Mouse (Mus musculus) fibroblast of lung, adult 2 months (primary cell): ENCODE data around the gene Ceacam16.

ENCODE experiments used
- DNase-seq: peaks from one replicate; pipeline ENCODE4 v3.0.0-alpha.2; 2011; ENCODE audit warnings: low read depth

Ceacam16 gene

DNA sequence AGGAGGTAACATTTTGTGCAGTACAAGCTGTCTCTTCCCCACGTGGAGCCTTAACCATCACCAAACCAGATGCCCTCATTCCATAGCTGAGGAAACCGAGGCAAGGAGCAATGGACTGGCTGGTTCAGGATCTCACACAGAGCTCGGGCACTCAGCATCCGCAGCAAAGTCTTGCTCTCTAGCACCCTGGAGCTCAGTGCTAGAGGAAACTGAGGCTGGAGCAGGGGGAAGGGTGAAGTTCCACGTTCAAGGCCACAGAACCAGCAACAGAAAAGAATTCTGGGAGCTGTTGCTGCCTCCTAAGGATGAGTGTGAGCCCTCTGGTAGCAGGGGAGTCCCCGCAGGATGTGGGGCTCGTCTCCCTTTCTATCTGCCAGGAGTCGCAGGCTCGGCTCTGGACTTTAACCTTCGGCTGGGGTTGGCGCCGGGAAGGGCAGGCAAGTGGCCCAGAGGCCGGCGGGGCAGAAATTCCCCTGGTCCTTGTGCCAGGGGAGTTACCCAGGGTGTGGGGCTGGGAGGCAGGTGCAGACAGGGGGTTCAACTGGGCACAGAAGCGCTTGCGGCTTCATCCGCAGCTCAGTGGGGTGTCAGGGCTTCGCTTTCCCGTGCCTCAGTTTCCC, 18.1 kb downstream of the Ceacam16 start:
- DNase-seq = no peak

DNA sequence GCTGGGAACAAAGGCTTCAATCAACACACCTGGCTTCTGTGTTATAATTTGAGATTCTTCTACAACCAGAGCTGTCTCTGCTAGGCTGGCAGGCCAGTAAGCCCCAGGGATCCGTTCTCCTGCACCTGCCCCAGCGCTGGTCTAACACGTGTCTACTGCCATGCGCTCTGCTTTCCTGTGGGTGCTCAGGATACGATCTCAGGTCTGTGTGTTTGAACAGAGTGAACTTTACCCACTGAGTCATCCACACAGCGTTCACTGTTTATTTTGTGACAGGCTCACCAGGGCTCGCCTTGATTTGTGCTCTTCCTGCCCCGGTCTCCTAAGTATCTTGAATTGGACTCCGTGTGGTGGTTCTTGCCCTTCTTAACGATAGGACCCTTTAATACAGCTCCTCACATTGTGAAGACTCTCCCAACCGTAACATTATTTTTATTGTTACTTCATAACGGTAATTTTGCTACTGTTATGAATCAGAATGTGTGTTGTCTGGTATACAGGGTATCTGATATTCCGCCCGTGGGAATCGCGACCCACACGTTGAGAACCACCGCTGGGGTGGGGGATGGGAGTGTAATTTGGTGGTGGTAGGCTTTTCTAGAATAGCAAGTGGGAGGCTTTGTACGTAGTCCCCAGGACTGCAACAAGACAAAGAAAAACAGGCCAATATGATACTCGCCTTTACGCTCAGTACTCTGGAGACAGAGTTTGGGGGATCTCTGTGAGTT, 19.2 kb downstream of the Ceacam16 start:
- no peak for DNase-seq

DNA sequence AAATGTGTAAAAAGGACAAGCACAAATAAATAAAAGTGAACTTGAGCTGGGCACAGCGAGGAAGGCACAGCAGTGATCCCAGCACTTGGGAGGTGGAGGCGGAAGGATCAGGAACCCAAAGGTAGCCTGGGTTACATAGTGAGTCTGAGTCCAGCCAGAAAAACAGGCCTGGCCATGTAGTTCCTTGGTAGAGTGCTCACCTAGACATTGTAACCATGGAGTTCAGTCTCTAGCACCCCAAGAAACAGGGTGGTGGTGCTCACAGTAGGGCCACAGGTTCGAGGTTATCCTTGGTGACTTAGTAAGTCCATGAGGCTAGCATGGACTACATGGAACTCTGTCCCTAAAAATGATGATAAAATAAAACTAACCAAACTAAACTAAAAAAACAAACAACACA, 20.2 kb downstream of the Ceacam16 start:
- no peak for DNase-seq

DNA sequence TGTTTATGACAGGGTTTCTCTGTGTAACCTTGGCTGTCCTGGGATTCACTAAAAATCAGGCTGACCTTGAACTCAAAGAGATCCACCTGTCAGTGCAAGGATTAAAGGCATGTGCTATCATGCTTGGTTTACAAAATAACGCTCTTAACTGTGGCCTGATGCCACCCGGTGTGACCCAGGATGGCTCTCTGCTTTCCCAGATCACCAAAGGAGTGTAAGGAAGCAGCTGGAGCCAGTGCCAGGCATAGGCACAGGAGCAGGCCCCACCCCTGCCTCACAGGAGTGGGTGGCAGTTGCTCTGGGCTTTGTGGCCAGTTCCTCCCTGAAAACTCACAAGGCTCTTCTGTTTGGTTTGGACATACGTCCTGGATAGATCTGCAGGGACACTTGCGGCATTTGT, 20.7 kb downstream of the Ceacam16 start:
- DNase-seq = no peak

DNA sequence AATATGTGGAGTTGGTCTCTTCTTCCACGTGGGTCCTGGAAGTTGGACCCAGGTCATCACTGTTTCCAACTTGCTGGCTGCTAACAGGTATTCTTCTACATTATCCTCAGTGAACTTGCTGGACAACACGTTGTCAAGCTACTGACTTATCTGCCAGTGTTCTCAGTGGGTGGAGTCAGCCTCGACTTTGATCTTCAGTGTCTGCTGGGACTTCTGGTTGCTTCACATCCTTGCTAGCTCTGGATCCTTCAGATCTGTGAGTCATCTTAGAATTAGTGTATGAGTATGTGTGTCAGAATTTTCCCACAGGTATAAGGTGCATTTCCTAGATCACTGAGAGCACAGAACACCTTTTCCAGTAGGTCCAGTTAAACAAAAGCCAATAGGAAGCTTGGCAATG, 24.3 kb downstream of the Ceacam16 start:
- no peak for DNase-seq

DNA sequence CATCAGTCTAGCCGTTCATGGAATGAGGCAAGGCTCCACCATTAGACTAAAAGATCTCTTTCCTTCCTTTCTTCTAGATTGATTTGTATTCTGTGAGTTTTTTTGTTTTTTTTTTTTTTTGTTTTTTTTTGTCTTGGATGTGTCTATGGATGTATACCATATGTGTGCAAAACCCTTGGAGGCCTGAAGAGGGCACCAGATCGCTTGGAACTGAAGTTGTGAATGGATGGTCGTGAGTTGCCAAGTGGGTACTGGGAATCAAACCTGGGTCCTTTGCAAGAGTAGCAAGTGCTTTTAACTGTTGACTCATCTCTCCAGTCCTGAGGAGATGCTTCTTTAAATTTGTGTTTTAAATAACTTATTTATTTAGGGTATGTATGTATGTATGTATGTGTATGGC, 27.0 kb downstream of the Ceacam16 start:
- no peak for DNase-seq

DNA sequence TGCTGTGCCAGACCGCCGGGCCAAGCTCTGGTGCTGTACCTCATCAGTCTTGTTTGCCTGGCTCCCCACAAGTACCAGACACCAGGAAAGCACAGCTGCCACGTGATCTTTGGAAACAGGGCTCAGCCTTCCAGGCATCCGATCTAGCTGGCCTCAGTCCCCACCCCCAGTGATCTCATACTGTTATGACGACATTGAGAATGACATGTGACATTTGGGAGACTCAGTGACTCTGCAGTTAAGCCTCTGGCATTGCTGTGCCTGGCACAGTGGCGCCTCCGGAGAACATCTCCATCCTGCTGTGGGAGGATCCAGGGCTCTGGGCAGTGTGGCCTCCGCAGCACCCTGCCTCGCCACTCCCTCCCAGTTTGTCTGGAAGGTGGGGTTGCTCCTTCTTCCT, 29.3 kb downstream of the Ceacam16 start:
- DNase-seq = peak; percentile 74

DNA sequence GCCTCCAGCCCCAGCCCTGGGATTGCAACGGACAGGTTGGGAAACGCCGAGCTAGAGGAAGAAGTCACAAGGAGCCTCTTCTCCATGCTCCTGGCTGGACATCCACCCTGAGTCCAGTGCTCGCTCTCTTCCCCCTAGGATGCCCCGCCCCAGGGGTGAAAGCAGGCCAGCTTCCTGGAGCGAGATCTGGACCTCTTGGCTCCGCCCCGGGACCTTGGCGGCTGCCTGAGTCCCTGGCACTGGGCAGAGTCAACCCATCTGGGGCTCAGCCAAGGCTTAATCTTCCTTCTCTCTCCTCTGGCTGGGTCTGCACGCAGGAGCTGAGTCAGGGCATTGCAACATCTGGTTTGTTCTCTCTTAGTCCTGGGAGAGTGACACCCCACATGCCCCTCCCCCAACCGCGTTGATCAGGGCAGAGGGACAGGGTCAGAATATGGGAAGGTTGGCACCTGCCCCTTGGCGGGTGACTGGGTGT, 30.4 kb downstream of the Ceacam16 start:
- peak; percentile 96 for DNase-seq

DNA sequence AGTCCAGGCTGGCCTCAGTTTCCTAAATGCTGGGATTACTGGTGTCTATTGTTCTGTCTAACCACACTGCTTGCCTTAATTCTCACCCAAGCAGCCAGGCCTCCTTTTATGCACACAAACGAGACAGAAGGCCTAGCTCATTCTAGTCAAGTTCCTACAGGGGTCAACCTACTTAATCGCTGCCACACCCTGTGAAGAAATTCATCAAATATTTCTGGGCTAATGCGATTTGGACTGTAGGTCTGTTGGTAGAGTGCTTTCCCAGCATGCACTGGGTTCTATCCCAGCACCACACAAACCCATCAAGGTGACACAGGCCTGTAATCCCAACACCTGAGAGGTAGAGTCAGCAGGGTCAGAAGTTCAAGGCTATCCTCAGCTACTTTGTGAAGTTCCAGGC, 31.4 kb downstream of the Ceacam16 start:
- DNase-seq = no peak

DNA sequence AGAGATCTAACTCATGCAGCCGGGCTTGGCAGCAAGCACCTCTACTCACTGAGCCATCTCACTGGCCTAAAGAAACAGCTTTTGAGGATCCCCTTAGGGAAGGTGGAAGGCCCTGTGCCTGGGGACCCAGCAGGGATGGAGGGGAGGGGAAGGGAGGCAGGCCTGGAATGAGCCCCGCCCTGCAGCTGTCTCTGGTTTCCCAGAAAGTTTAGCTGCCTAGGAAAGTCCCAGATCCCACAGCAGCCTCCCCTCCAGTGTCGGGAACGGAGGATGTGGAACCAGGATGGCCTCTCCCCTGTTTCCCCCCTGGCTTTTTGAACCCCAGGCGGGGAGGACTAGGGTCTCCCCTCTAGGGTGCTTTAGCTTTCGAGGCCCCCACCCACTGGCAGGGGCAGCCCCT, 34.3 kb downstream of the Ceacam16 start:
- no peak for DNase-seq

DNA sequence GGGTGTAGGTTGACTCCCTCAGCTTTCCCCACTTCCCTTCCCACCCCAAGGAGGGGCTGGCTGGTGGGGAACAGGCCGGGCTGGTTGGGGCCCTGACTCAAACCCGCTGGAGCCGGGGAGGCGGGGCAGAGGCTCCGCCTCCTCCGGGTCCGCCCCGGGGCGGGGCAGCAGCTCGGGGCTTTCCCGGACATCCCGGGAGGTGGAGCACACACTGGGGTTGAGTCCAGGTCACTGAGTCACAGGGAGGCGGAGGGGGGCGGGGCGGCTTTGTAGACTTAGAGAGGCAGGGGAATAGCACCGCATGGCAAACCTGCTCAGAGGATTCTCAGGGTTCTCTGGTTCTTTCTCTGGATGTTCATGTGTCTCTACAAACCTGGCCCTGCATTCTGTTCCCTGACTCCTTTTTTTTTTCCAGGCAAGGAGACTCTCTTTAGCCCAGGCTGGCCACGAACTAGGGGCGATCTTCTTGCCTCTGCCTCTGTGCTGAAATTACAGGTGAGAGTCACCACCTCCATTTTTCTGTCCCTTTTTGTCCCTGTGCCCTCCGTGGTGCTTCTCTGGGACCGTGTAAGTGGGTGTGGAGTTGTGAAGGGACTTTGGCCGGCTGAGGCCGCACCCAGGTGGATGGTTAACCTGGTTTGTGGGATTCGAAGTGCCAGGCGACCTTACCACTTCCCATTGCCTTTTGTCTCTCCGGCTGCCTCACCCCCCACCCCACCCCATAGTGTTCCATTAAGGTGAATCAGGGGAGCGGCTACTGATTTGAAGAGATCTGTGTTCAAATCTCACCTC, 36.7 kb downstream of the Ceacam16 start:
- peak; percentile 86 for DNase-seq

DNA sequence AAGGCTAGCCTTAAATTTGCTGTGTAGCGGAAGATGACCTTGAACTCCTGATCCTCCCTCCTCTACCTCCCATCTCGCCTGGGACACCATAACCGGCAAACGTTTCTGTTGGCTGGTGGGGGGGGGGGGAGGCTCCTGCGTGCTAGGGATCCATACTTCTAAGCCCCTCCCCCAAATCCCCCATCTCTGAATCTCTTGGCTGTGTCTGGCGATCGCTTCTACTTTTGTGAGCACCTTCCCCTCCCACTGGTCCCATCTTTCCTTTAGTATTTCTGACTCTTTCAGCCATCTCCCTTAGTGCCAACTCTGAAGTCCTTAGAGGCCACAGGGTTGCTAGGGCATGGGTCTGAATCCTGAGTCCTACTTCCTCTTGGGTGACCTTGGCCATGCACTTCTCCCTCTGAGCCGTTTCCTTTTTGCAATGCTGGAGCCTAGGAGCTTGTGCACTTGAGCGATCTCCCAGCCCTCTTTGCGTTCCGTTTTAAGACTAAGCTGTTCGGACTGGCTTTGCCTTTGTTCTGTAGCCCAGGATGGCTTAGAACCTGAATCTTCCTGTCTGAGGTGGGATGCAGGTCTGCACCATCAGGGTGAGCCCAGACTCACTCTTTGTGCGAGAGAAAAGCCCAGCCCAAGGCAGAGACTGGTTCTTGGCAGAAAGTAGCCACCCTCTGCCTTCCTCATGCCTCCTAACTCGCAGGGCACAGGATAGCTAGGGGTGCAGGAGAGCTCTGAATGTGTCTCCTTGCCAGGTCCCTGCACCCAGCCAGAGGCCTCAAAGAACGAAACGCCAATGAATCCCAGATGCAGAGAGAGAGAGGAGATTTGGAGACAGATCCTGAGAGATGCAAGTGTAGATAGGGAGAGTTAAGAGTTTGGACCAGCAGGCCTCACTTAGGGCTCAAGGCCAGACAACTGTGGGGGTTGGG, 37.6 kb downstream of the Ceacam16 start:
- DNase-seq = no peak

DNA sequence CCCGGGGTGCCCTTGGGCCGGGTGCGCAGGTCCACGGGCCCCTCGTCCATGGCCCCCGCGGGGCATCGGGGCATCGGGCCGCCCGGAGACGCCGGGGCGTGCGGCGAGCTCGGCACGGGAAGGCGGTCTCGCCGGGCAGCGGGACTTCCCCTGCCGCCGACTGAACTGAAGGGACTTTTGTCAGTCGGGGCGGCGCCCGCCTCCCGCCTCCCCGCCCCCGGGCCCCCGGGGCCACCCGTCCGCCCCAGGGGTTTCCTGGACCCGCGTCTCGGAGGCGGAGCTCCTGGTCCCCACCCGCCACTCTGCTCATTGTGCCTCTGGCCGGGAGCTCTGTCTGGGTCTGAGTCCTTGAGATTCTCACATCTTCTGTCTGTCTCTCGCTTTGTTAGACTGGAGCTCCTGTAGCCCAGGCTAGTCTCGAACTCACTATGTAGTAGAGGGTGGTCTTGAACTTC, 38.5 kb downstream of the Ceacam16 start, which contains the start of gene Bcl3:
Gene Bcl3 (minus strand): TSS at position 167 of the 455 bp plus-strand sequence.
- DNase-seq = no peak

DNA sequence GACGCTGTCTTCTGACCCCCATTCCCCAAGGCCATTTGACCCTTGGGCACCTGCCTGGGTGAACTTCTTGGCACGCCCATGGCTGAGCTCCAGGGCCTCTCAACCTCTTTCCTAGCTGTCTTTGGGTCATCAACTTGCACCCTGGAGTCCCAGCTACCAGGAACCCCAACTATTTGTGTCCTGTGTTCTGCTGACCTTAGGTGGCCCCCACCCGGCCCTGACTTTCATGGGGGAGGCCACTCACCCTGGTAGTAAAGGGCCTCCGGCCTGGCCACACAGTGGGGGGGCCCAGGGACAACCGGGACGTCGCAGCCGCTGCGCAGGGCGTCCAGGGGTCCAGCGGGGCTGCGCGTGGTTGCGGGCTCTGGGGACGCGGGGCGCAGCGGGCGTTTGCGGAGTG, 38.9 kb downstream of the Ceacam16 start:
- no peak for DNase-seq

DNA sequence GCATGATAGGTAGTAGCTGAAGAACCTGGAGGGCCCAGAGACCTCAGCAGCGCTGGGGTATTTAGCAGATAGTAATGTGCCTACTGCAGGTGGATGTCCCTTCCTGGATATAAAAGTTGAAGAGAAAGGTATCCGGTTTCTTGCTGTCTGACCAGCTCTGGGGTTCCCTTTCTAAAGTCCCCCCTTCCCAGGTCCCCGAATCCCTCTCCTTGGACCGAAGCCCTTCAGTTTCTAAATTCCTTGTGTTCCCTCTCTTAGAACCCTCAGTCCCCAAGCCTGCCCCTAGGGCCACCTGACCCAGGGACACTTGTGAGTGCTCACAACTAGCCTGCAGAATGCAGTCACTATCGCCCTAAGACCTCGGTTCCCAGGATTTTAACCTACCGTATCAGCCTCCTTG, 39.5 kb downstream of the Ceacam16 start:
- no peak for DNase-seq

DNA sequence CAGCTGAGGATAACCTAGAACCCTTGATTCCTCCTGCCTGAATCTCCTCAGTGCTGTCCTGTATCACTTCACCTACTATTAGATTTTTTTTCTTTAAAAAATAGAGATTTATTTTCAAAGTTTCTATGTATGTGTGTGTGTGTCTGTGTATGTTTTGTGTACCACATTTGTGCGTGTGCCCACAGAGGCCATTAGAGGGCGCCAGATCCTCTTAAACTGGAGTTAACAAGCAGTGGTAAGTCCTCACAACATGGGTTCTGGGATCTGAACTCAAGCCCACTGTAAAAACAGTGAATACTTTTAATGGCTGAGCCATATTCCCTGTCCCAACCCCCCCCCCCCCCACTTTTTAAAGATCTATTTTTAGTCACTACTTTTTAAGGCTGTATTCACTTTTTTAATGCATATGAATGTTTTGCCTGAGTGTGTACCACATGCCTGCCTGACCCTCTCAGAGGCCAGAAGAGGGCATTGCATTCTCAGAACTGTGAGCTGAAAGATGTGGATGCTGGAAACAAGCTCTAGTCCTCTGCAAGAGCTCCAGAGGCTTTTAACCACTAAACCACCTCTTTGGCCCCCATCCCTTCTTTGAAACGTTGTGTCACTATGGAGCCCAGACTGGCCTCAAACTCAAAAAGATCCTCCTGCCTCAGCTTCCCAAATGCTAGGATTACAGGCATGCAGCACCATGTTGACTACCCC, 40.6 kb downstream of the Ceacam16 start:
- no peak for DNase-seq

DNA sequence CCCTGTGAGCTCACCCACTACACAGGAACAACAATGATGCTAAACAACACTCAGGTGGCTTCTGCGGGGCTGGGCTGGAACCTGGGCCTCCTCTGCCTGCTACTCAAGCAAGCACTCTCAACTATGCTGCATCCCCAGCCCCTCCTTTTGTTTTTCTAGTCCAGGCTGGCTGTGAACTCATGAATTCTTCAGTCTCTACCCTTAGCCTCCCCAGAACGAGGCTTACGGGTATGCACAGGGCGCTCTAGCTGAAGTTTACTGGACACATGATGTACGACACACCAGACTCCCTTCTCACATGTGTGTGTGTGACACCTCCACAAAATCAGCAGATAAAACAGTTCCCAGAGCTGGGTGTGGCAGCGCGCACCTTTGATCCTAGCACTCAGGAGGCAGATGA, 42.2 kb downstream of the Ceacam16 start:
- DNase-seq = no peak

DNA sequence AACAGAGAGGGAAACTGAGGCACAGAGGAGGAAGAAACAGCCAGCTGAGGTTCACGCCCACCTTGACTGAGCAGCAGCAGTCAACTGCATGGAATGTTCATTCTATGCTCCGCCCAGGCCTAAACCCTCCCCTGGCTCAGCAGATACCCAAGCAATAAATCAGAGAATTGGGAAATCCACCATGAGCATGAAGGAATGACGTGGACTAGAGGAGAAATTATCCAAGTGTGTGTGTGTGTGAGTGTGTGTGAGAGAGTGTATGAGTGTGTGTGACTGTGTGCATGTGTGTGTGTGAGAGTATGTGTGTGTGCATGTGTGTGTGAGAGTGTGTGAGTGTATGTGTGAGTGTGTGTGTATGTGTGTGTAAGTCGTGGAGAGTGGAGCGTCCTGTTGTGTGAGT, 42.7 kb downstream of the Ceacam16 start:
- DNase-seq = peak; percentile 83

DNA sequence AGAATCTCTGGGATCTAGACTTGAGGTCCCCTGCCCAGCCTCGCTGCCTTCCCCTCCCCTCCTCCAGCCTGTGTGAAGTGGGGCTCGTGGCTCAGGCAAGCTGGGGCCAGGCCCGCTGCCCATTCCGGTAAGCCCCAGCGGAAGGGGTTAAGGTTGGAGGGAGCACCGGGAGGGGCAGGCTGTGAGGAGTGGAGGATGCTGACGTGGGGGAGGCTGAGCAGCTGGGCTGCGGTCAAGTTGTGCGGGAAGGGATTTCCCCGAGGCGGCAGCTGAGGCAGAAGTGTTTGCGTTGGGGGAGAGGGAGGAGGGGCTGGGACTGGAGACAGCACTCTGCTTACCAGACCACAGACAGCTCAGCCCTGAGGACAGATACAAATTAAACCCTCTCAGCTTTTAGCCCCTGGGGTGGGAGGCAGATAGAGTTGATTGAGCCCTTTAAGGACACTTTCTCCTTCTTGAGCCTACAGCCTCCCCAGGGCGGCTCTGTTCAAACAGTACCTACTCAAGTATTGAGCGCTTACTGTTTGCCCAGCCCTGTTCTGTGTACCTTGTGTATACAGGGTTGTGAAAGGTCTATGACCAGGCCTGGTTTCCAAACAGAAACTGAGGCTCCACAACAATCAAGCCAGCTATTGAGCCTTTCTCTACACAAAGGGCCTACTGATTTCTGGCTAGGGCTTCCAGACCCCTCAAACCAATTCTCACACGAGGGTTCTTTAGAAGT, 43.6 kb downstream of the Ceacam16 start:
- DNase-seq = peak; percentile 89

DNA sequence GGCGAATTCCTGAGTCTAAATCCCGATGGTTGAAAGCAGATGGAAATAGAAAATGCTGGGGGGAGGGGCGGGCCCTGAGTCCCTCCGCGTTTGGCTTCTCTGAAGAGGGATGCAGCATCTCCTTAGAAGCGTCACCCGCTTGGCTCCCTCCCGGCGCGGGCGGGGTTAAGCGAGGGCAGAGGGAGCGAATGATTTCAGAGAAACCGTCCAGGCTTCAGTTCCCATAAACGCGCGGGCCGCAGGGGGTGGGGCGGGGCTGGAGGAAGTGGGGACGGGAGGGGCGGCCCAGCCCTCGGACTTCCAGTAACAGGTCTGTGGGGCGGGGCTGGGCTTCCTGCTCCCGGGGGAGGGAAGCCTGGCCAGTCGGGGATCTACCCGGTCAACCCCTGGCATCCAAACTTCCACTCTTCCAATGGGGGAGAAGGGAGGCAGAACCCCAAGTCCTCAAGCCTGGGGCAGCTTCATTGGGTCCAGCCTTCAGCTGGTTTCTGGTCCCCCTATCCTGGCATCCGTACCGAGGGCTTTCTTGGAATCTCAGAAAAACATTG, 44.8 kb downstream of the Ceacam16 start:
- peak; percentile 87 for DNase-seq
